Mouse (Mus musculus) heart, embryonic 15.5 days (tissue): ENCODE measurements at regions not wholly inside any gene's neighbourhood (a gene's known extent, or its start where the extent isn't known, plus 50 kb on each side); places are given as distances from the start of the nearest gene placed in this dataset.
A peak's percentile ranks its signal among the peaks of the same experiment; 100 is the strongest.

Experiments used
- ATAC-seq: fragments of 200-750 bp; cut with Nextera tagmentation; replicated peaks from 2 replicates; pipeline ENCODE4 v1.8.0; 2017; ENCODE audit warnings: low read depth, moderate TSS enrichment; ENCODE audit not compliant: insufficient number of reproducible peaks, insufficient read depth, low FRiP score
- H3K27ac ChIP-seq: fragments of 300-500 bp; sonication (generic); 2 replicates; pipeline ENCODE4 v1.5.1; 2015; ENCODE audit warnings: mild to moderate bottlenecking, inconsistent platforms
- H3K27me3 ChIP-seq: fragments of 300-500 bp; sonication (generic); 2 replicates; pipeline ENCODE4 v1.6.1; 2015; ENCODE audit warnings: inconsistent platforms
- H3K36me3 ChIP-seq: fragments of 300-500 bp; sonication (generic); 2 replicates; pipeline ENCODE4 v1.6.1; 2015; ENCODE audit warnings: mild to moderate bottlenecking, inconsistent platforms
- H3K4me1 ChIP-seq: fragments of 300-500 bp; sonication (generic); replicated peaks from 2 replicates; pipeline ENCODE4 v1.6.1; 2015; ENCODE audit warnings: inconsistent platforms
- H3K4me2 ChIP-seq: fragments of 300-500 bp; sonication (generic); 2 replicates; pipeline ENCODE4 v1.6.1; 2015; ENCODE audit warnings: inconsistent platforms, mild to moderate bottlenecking, moderate library complexity
- H3K4me3 ChIP-seq: fragments of 300-500 bp; sonication (generic); 2 replicates; pipeline ENCODE4 v1.5.1; 2015; ENCODE audit warnings: mild to moderate bottlenecking, inconsistent platforms
- H3K9ac ChIP-seq: fragments of 300-500 bp; sonication (generic); 2 replicates; pipeline ENCODE4 v1.6.1; 2015; ENCODE audit warnings: mild to moderate bottlenecking, inconsistent platforms
- H3K9me3 ChIP-seq: fragments of 300-500 bp; sonication (generic); replicated peaks from 2 replicates; pipeline ENCODE4 v1.6.1; 2016; ENCODE audit warnings: inconsistent platforms
- WGBS: fragments of 180-500 bp; shearing (Covaris S2); methylation state at CpG from one replicate; pipeline ENCODE4 v1.1.7; 2015; ENCODE audit warnings: mixed read lengths; 5-methylcytosine and 5-hydroxymethylcytosine counted together

DNA sequence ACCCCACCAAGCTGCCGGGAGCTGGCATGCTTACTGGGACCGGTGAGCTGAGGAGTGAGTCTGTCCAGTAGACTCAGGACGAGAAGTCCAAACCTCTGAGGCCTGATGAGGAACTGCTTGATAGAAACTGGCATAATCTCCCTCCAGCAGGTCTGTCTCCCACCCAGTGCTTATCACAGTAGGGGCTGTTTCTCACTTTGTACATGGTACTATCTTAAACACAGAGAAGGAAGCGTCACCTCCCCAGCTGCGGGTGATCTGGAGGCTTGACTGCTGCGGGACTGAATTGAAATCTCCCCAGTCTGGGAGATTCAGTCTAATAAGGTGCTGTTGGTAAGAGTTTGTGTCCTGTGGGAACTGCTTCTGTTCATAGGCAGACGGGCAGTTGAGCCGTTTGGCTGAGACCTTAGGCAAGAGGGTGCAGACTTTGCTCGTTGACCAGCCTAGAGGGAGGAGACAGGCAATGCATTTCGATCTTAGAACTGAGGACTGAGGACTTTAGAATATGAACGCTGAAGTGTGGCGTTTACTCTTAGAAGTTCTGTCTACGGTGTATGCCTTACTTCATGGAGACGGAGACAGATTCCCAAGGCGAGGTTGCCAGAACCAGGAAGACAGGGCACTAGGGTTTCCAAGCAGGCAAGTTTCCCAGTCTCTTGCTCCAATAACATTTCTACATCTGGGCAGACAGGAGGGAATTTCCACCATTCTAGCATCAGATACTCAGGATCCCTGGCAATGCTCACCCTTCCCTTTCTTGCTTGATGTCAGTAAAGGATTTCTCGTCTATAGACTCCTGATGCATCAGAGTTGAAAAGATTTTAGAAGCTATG lies 69.5 kb upstream of the Picalm start:
- Histone ChIP-seq H3K36me3 (no peaks in the 10 kb centered on the region), H3K4me1 (peaks cover 16% of the 10 kb centered on the region), H3K9ac (no peak overlapping the region), H3K27me3 (no peaks in the 10 kb centered on the region), H3K27ac (peak overlapping the region; percentile 50), H3K4me3 (no peak overlapping the region), H3K4me2 (peak overlapping the region; percentile 6; the same call in 1 of the 2 replicates), H3K9me3 (no peaks in the 10 kb centered on the region)
- peak; percentile 34; the same call in 1 of the 2 replicates for ATAC-seq
- WGBS = 45% methylated on average over 16 of the region's 16 CpGs

- H3K27me3 ChIP-seq = no peaks in the 10 kb centered on the region
- H3K27ac ChIP-seq = peak overlapping the region; percentile 50; the same call in 1 of the 2 replicates
- peaks cover 16% of the 10 kb centered on the region for H3K4me1 ChIP-seq
- H3K9me3 ChIP-seq = no peaks in the 10 kb centered on the region
- 54% methylated on average over 7 of the region's 7 CpGs for WGBS
- H3K9ac ChIP-seq = no peak overlapping the region
- no peak overlapping the region for H3K4me2 ChIP-seq
- H3K36me3 ChIP-seq = no peaks in the 10 kb centered on the region
- ATAC-seq = no peak
- H3K4me3 ChIP-seq = no peak overlapping the region
These were observed 68.3 kb upstream of the Picalm start for GRCm38 (mm10) chr7:90061701-90062100.

- H3K36me3 ChIP-seq = no peaks in the 10 kb centered on the region
- no peaks in the 10 kb centered on the region for H3K9me3 ChIP-seq
- no peak overlapping the region for H3K27ac ChIP-seq
- peaks cover 16% of the 10 kb centered on the region for H3K4me1 ChIP-seq
- WGBS = 57% methylated on average over 9 of the region's 9 CpGs
- H3K27me3 ChIP-seq = no peaks in the 10 kb centered on the region
- ATAC-seq = no peak
- no peak overlapping the region for H3K4me2 ChIP-seq
- no peak overlapping the region for H3K9ac ChIP-seq
- no peak overlapping the region for H3K4me3 ChIP-seq
These were observed 67.1 kb upstream of the Picalm start for GRCm38 (mm10) chr7:90062874-90063273.

DNA sequence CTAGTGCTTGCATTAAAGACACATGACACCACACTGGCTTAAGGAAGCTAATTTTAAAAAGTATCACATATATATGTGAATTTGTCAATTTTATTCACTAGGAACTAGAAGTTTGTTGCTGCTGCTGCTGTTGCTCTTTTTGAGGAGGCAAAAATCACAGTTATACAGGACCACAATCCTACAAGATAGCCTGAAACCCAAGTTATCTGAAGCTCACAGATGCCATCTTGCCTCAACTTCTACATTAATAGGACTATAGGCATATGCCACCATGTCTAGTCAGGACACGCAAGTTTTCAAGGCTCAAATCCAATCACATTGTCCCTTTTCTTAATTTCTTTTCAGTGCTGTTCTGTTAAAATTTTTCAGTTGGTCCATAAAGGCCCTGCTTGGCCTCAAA lies 65.8 kb upstream of the Picalm start:
- H3K9me3 ChIP-seq = no peaks in the 10 kb centered on the region
- H3K36me3 ChIP-seq = no peaks in the 10 kb centered on the region
- no peaks in the 10 kb centered on the region for H3K27me3 ChIP-seq
- H3K27ac ChIP-seq = no peak overlapping the region
- no peak overlapping the region for H3K9ac ChIP-seq
- no peak for ATAC-seq
- H3K4me3 ChIP-seq = no peak overlapping the region
- WGBS = 88% methylated on average over 1 of the region's 1 CpGs
- H3K4me2 ChIP-seq = no peak overlapping the region
- H3K4me1 ChIP-seq = peaks cover 16% of the 10 kb centered on the region

GRCm38 (mm10) chr7:90065269-90065955 lies 64.6 kb upstream of the Picalm start:
- Histone ChIP-seq H3K27me3 (no peaks in the 10 kb centered on the region), H3K4me3 (no peak overlapping the region), H3K27ac (no peak overlapping the region), H3K4me1 (peaks cover 6% of the 10 kb centered on the region), H3K9me3 (no peaks in the 10 kb centered on the region), H3K9ac (no peak overlapping the region), H3K36me3 (no peaks in the 10 kb centered on the region), H3K4me2 (no peak overlapping the region)
- no peak for ATAC-seq
- 66% methylated on average over 9 of the region's 9 CpGs for WGBS

DNA sequence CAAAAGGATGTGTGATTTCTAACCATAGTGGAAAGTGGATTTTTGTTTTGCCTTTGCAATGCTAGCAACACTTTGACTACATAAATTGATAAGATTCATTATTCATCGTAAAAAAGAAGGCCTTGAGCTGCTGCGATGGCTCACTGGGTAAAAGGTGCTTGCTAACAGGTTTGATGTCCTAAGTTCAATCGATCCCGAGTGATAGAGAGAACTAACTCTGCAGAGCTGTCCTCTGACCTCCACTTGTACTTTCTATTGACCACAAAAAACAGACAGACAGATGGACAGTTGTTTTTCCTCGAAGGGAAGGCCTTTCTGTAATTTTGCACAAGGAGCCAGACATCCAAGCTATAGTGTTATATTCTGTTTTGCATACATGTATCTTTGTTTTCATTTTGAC lies 63.7 kb upstream of the Picalm start:
- Histone ChIP-seq H3K4me3 (no peak overlapping the region), H3K4me2 (no peak overlapping the region), H3K4me1 (no peaks in the 10 kb centered on the region), H3K9me3 (no peaks in the 10 kb centered on the region), H3K27me3 (no peaks in the 10 kb centered on the region), H3K36me3 (no peaks in the 10 kb centered on the region), H3K9ac (no peak overlapping the region), H3K27ac (no peak overlapping the region)
- 79% methylated on average over 5 of the region's 5 CpGs for WGBS
- ATAC-seq = no peak

DNA sequence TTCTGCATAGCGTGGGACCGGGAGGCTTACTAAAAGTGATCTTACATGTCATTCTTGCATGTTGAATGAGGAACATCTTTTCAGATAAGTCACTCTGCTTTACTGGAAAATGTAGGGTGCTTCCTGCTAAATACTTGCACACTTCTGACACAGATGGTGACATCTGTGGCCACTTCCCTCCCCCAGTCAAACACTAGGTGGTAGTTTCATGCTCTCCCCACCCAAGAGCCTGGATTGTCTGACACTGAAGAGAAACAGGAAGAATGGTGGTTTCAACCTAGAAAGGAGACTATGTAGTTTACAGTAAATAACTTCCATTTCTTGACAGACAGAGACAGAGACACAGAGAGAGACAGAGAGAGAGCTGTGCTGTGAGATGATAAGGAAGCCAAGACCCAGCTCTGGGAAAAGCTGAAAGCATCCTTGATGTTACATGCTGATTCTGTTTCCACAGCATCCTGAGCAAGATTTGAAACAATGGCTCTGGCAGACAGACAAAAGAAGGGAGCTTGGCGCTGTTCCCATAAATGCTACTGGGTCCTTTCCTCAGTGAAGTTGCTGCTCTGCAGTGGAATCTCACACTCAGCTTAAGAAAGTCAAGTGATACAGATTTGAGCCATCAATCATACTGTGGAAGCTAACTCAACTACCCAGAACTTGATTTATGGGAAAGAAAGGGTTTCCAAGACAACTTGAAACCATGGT lies 61.9 kb upstream of the Picalm start:
- Histone ChIP-seq H3K27me3 (no peaks in the 10 kb centered on the region), H3K9me3 (no peaks in the 10 kb centered on the region), H3K4me3 (no peak overlapping the region), H3K4me2 (no peak overlapping the region), H3K36me3 (no peaks in the 10 kb centered on the region), H3K4me1 (no peaks in the 10 kb centered on the region), H3K27ac (peak overlapping the region; percentile 29; the same call in 1 of the 2 replicates), H3K9ac (no peak overlapping the region)
- ATAC-seq = no peak
- WGBS = 75% methylated on average over 3 of the region's 3 CpGs

DNA sequence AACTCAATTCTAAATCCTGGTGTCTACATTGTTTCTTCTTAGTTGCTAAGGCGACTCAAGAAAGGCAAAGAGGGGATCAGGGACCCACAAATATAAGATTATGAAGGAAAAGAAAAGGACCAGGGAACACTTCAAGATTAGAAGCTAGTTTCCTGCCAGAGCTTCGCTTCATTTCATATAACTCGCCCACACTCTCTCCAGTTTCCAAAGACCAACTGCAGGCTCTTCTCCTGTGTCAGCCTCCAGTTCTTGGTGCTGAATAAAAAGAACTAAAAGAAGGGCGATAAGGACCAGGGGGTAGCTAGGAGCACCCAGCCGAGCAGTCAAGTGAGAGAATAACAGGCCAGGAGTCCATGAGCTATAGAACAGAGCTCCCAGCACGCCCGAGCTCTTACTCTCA lies 59.7 kb upstream of the Picalm start:
- Histone ChIP-seq H3K9ac (no peak overlapping the region), H3K9me3 (no peaks in the 10 kb centered on the region), H3K4me1 (no peaks in the 10 kb centered on the region; the same call in 1 of the 2 replicates), H3K27me3 (no peaks in the 10 kb centered on the region), H3K27ac (no peak overlapping the region), H3K36me3 (no peaks in the 10 kb centered on the region), H3K4me2 (no peak overlapping the region), H3K4me3 (no peak overlapping the region)
- WGBS = 77% methylated on average over 7 of the region's 7 CpGs
- ATAC-seq = no peak

- Histone ChIP-seq H3K27me3 (no peaks in the 10 kb centered on the region), H3K9ac (no peak overlapping the region), H3K27ac (no peak overlapping the region), H3K4me2 (no peak overlapping the region), H3K4me1 (no peaks in the 10 kb centered on the region; the same call in 1 of the 2 replicates), H3K4me3 (no peak overlapping the region), H3K9me3 (no peaks in the 10 kb centered on the region), H3K36me3 (no peaks in the 10 kb centered on the region)
- no peak for ATAC-seq
- WGBS = 75% methylated on average over 5 of the region's 5 CpGs
These were observed 56.1 kb upstream of the Picalm start for GRCm38 (mm10) chr7:90073865-90074264.

GRCm38 (mm10) chr7:90074592-90074991 lies 55.4 kb upstream of the Picalm start:
- Histone ChIP-seq H3K9me3 (no peaks in the 10 kb centered on the region), H3K4me1 (no peaks in the 10 kb centered on the region; the same call in 1 of the 2 replicates), H3K4me3 (no peak overlapping the region), H3K36me3 (no peaks in the 10 kb centered on the region), H3K27me3 (no peaks in the 10 kb centered on the region), H3K27ac (no peak overlapping the region), H3K9ac (no peak overlapping the region), H3K4me2 (no peak overlapping the region)
- no peak for ATAC-seq
- WGBS = 77% methylated on average over 2 of the region's 2 CpGs

GRCm38 (mm10) chr7:90077565-90077964 lies 52.4 kb upstream of the Picalm start:
- Histone ChIP-seq H3K4me3 (no peak overlapping the region), H3K9ac (no peak overlapping the region), H3K4me1 (peaks cover 19% of the 10 kb centered on the region), H3K27me3 (no peaks in the 10 kb centered on the region), H3K9me3 (no peaks in the 10 kb centered on the region), H3K36me3 (no peaks in the 10 kb centered on the region), H3K27ac (no peak overlapping the region), H3K4me2 (no peak overlapping the region)
- no peak for ATAC-seq
- 91% methylated on average over 2 of the region's 2 CpGs for WGBS
